Mouse (Mus musculus) liver, embryonic 14.5 days (tissue): Measurements from ENCODE around the gene Pigm.

Experiments
- CTCF ChIP-seq: IDR thresholded peaks from 2 replicates; pipeline ENCODE4 v1.5.1; 2016; ENCODE audit warnings: antibody characterized with exemption, low read depth, control low read depth
- EP300 ChIP-seq: IDR thresholded peaks from 2 replicates; pipeline ENCODE4 v1.6.1; 2016; ENCODE audit warnings: antibody characterized with exemption, low read depth

GRCm38 (mm10) chr1:172418173-172418572 lies 41.8 kb downstream of the Pigm start:
- TF ChIP-seq CTCF (no peak), EP300 (no peak)
